ENCODE assay signal across 19 mouse cellular contexts in genomic region chr15:91445399-91445798, GRCm38 (mm10).
A peak's percentile ranks its signal among the peaks of the same experiment; 100 is the strongest.
DNase-seq lines count a peak whose midpoint lies in the region; ATAC-seq lines count a peak whose summit lies in the region.
"Had no signal": no experiment of that assay in that cellular context is flagged by ENCODE, and none has a peak within 500 bp of the region (broad histone marks: within the 10 kb centered on the region; RNA-seq: fewer than 3 reads in every experiment).

No protein-coding gene starts in this region.

- DNase-seq in cerebellum, postnatal 4 days (ENCODE audit: low spot score in 2 of 2) = no peak
- peak; percentile 6 for DNase-seq in lung, postnatal 10 days
- no peak for DNase-seq in lung, postnatal 4 days
- peak; percentile 27 to 30 for DNase-seq in left cerebral cortex, postnatal 10 days (ENCODE audit: extremely low spot score in 1 of 2, low spot score in 2 of 2)
- peak; percentile 86 for DNase-seq in telencephalon, adult 2 months (ENCODE audit: low read depth, low spot score)
- no peak for DNase-seq in hindbrain, embryonic 11.5 days (ENCODE audit: low spot score)
- DNase-seq in urinary bladder, postnatal 4 days (ENCODE audit: low spot score in 2 of 2) = no peak
- DNase-seq: adrenal gland, postnatal 14 days; gastrocnemius, postnatal 25 days; heart, postnatal 14 days; kidney, adult 2 months; lung, embryonic 14.5 days; thymus, postnatal 14 days had no signal

- no peak overlapping the region for H3K27ac ChIP-seq in hindbrain, embryonic 11.5 days (ENCODE audit: low read depth, low read length)
- H3K27ac ChIP-seq: heart, embryonic 10.5 days; hindbrain, postnatal 0 days; limb, embryonic 15.5 days; midbrain, embryonic 15.5 days had no signal

- H3K36me3 ChIP-seq in hindbrain, embryonic 11.5 days (ENCODE audit: control insufficient read depth, insufficient read depth, low read length) = no peaks in the 10 kb centered on the region
- H3K36me3 ChIP-seq: heart, embryonic 10.5 days; limb, embryonic 15.5 days; midbrain, embryonic 15.5 days had no signal

- no peak overlapping the region for H3K9ac ChIP-seq in hindbrain, embryonic 11.5 days (ENCODE audit: low read depth, low read length)
- H3K9ac ChIP-seq: limb, embryonic 15.5 days; lung, embryonic 14.5 days; midbrain, embryonic 15.5 days had no signal

- no peak overlapping the region for H3K4me3 ChIP-seq in hindbrain, embryonic 11.5 days (ENCODE audit: low read depth, low read length)
- H3K4me3 ChIP-seq: heart, embryonic 10.5 days; limb, embryonic 15.5 days; midbrain, embryonic 15.5 days had no signal

- intact Hi-C loops in left cerebral cortex, postnatal 10 days (cut with DNase I) = no loop called here

- H3K9me3 ChIP-seq in hindbrain, embryonic 11.5 days (ENCODE audit: control insufficient read depth, low read length) = no peaks in the 10 kb centered on the region
- H3K9me3 ChIP-seq: heart, embryonic 10.5 days; limb, embryonic 15.5 days had no signal

- H3K27me3 ChIP-seq in hindbrain, embryonic 11.5 days (ENCODE audit: control insufficient read depth, insufficient read depth, low read length) = no peaks in the 10 kb centered on the region
- H3K27me3 ChIP-seq: limb, embryonic 15.5 days; midbrain, embryonic 15.5 days had no signal

- WGBS in hindbrain, embryonic 11.5 days = 90% methylated on average over 6 of the region's 6 CpGs

- H3K4me1 ChIP-seq in hindbrain, embryonic 11.5 days (replicated peaks; ENCODE audit: control insufficient read depth, insufficient read depth, low read length) = no peaks in the 10 kb centered on the region
- H3K4me1 ChIP-seq: limb, embryonic 15.5 days; midbrain, embryonic 15.5 days had no signal

- H3K4me2 ChIP-seq in hindbrain, embryonic 11.5 days (replicated peaks; ENCODE audit: low read depth, low read length) = no peak overlapping the region
- H3K4me2 ChIP-seq: limb, embryonic 15.5 days; lung, embryonic 14.5 days; midbrain, embryonic 15.5 days had no signal

- peak; percentile 69 for ATAC-seq in cerebellum, adult (ENCODE audit: insufficient number of reproducible peaks, low FRiP score, low TSS enrichment)
- ATAC-seq in hindbrain, embryonic 11.5 days (ENCODE audit: low FRiP score) = no peak
- ATAC-seq: forebrain, embryonic 14.5 days; hindbrain, postnatal 0 days; midbrain, embryonic 15.5 days had no signal

Comparison
In these comparisons a context has a peak if more than half of its experiments do, and no peak if none do; other contexts are left out.
1. DNase-seq: peak in lung, postnatal 10 days (single experiment), left cerebral cortex, postnatal 10 days (2 of 2) and telencephalon, adult 2 months (single experiment); none in cerebellum, postnatal 4 days (0 of 2), lung, postnatal 4 days (0 of 2), hindbrain, embryonic 11.5 days (single experiment) and urinary bladder, postnatal 4 days (0 of 2).